Mouse (Mus musculus): ENCODE measurements around the gene Gm34653.

DNA sequence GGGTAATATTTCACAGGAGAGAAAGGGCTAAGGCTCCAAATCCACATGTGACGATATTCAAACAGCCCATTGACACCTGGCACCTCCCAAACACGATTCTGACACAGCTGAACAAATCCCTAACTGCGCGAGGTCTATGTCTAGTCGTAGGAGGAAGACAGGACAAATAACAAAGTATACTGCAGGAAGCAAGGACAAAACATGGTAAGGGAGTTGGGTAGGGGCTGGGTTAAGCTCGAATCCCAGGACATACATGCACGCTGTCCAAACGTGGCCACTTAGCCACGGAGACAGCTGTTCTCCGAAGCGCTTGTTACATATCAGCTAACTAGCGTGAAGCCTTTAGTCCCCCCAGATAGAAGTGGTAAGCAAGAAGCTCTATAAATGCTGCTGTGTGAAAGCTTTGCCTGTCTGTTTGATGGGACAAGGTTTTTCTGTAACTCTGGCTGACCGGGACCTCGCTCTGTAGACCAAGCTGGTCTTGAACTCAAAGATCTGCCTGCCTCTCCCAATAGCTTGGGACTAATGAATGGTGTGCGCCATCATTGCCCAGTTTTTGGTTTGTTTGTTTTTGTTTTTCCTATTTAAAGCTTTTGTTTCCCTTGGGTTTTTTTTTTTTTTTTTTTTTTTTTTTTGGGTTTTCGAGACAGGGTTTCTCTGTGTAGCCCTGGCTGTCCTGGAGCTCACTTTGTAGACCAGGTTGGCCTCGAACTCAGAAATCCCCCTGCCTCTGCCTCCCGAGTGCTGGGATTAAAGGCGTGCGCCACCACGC, 6.2 kb upstream of the Gm34653 start:
- no peak for TF ChIP-seq TAL1 (IDR thresholded peaks at IDR 0.05; ENCODE audit: low read length)
- TF ChIP-seq GATA1 (IDR thresholded peaks at IDR 0.05; ENCODE audit: low read length) = no peak

All from erythroblast, embryonic 14.5 days (primary cell).